Mouse (Mus musculus) adrenal gland, adult 18-20 months (tissue): Measurements from ENCODE around the gene Fam117a. TPM values are rescaled to one million over a fixed set of nuclear protein-coding genes. Genes with fewer than 3 reads are reported as not detected.

Source experiments
- DNase-seq, 2 experiments: peaks; one replicate each; pipeline ENCODE4 v3.0.0; 2021 to 2022; ENCODE audit warnings: low spot score in 2 of 2
- total RNA-seq, 2 experiments: library from RNA; stranded (reverse); gene quantifications; 1 replicate in 1 of 2; 2 replicates in 1 of 2; pipeline ENCODE4 v1.2.3; 2021

Gene Fam117a
- total RNA-seq, 2 experiments from 2014 or later, result 11.7 to 21.8 TPM

DNA sequence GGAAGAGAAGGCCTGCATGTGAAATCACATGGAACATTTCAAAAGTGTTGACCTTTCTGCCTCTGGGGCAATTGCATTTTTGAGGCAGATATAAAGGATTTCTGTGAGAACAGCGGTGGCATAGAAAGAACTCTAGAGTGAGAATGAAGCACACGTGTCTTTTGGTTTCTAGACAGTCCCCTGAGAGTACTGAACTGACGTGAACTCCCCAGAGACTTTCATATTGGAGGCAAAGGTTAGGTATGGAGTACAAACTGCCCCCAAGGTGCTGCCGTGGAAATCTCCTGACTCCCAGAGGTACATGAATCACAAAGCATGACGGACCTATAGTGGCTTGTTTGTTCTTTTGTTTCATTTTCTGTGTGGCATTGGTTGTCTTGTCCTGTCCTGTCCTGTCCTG lies 8.2 kb upstream of the Fam117a start:
- DNase-seq, result no peak

DNA sequence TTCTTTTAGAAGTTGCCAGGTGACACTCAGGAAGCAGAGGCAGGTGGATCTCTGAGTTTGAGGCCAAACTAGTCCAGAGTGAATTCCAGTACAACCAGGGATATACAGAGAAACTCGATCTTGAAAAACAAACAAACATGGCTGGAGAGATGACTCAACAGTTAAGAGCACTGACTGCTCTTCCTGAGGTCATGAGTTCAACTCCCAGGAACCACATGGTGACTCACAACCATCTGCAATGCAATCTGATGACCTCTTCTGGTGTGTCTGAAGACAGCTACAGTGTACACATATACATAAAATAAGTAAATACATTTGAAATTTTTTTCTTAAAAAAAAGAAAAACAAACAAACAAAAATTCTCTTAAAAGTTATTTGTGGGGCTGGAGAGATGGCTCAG lies 6.2 kb upstream of the Fam117a start:
- no peak for DNase-seq

DNA sequence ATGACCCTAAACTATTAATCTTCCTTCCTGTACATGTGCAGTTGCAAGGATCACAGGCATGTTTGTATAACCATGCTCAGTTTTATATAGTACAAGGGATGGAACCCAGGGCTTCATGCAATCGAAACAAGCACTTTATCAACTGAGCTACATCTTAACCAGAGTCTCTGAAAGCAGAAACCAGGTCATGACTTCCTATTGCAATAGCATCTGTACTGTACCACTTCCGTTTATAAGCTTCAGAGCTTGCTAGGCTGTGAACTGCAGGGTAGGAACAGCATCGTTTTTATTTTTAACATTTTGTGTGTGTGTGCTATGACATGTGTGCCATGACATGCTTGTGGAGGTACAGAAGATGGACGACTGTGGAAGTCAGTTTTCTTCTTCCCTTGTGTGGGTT lies 3.6 kb upstream of the Fam117a start:
- DNase-seq, result no peak

DNA sequence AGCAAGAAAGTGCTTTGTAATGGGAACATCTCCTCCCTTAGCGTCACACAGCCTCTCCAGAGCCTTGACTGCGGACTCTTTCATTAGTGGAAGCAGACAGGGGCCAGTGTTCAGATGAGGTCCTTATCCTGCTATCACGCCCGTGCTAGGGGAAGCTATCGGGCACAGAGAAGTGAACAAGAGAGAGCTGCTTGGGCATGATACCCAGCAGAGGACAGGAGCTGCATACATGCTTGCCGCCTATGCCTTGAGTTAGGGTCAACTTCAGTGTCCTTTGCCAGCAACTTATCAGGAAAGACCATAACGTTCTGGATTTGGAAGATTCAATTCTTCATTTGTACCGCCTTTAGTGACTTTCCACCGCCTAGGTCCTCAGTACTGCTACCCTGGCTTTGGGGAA lies 3.0 kb upstream of the Fam117a start:
- DNase-seq, result no peak

DNA sequence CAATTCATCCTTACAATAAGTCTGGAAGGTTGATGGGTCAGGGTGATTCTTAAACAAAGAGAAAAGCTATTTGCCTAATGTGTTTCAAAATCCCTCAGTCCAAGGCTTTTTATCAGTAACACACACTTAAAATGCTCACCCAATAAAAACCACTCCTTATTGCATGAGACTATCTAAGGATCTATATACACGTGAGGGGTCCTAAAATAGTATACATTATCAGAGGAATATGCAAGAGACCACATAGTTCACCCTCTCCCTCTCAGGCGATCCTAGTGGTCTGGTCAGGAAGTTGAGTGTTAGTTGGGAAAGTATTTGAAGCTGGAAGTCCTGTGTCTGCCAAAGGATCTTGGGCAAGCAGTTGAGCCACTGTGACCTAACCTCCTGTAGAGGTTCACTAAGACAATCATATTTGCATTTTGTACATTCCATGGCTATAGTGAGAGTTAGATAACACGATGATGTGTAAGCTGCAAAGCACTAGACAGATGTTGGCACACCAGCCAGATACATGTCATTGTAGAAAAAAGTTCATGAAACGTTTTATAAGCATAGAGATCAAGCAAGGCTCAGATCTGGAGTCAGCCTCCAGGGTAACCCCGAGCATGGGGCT lies 2.3 kb upstream of the Fam117a start:
- no peak for DNase-seq

DNA sequence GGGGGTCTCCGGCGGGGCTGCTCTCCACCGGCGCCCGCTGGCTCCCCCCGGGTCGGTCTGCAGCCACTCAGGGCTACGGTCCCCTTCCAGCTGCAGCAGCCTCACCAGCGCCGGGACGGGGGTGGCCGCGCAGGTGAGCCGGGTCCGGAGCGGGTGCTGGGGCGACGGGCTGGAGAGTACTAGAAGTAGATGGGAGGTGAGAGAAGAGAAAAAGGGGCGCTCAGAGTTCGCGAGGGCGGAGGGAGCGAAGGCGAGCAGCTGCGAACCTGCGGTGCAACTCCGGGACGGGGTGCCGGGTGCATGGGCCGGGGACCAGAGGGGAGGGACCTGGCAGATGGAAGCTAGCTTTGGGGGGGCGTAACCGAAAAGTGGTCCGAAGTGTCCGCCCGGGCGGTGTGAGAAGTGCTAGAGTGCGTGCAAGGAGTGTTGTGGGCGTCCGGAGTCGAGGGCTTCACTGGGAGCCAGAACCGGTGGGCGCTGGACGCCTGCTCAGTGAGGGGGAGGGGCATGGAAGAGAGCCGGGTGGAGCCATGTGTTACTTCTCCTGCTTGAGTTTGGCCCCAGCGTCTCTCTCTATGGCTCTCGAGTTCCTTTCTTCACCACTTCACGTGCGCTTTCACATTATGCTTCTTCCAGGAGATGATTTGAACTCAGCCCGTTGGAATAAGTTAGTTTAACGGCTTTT lies 453 bp downstream of the Fam117a start:
- peak; percentile 51 to 52 for DNase-seq

DNA sequence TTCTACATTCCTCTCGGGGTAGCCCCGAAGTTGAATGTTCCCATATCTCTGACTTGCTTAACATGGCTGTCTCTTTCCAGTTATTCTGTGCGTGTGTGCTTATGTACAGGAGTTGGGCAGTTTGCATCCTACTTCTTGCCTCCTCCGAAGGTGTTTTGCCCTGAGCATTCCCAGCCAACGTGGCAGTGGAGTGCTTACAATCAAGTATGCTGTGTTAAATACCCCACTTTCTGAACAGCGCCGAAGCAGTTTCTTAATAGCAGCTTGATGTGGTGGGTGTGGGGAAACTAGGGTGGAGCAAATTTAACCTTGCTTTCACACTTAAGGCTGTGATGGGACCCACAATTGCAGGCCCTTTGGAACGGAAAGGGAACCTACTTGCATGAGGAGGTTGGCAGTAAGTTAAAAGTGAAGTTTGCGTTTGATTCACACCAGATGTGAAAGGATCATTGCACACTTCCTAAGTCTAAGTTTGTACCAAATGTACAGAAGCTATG lies 1.1 kb downstream of the Fam117a start:
- no peak for DNase-seq

DNA sequence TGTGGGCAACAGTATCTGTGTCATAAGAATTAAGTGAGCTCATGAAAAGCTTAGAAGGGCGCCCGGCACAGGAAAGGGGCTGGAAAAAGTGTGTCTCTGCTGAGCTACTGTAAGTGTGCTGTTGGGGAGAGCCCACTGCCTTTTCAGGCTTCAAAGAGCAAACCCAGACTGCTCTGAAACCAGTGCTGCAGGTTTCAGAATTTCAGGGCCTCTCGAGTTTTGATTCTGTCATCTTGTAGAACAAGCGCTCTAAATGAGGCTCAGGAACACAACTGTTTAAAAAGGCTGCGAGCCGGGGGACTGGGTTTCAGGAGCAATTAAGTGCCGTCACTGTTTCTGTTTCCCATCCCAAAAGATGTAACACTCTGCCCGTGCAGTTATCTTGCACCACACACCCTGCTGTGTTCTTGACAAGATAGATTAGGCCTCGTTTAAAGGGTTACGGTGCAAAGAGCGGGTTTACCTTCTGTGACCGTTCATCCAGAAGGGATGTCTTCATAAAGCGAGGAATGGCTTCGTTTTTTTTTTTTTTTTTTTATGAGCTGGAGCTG lies 2.7 kb downstream of the Fam117a start:
- DNase-seq, result no peak

DNA sequence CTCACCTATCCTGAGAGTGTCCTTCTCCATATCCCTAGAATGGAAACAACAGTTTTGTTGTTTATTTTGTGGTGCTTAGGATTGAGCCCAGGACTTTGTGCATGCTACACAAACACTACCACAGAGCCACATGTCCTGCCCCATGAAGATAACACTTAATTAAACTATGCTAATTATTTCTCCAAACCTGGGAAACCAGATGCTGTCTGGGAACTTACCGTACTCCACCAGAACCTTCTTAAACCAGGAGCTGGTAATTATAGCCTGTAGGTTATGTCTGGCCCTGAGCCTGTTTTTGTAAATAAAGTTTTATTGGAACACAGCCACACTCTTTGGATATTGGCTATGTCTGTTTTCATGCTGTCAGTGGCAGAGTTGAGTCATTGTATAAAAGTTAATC lies 3.4 kb downstream of the Fam117a start:
- no peak for DNase-seq

DNA sequence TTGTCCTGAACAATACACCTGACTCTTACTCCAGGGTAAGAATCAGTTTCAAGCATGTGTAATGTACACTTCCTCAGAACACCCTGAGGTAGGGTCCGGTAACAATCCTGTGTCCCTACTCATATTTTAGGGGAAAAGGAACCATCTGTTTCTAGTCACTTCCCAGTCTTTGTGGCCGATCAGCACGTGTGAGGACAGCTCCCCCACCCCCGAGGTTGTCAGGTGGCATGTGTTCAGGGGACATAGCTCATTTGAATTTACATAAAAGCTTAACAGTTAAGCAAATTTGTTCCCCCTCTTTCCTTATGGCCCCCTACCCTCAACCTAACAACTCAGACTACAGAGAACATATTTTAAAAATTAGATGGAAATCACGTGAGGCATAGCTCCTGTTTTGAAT lies 3.8 kb downstream of the Fam117a start:
- DNase-seq, result no peak

DNA sequence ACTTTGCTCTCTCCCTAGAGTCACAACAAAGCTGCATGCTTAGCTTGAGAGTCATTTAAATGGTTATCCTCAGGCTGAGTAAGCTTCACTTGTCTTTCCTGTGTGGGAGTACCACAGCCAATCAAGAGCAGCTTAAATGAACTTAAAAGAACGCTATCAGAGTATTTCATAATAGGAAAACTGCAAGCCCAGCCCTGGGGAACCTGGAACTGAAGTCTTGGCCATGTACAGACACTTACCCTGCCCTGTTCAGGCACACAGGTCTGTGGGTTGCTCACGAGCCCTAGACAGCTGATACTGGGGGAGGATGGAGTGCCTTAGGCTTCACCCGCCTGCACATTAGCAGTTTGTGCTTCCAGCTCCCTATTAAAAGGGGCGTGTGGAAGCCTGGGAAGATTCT lies 6.4 kb downstream of the Fam117a start:
- no peak for DNase-seq

DNA sequence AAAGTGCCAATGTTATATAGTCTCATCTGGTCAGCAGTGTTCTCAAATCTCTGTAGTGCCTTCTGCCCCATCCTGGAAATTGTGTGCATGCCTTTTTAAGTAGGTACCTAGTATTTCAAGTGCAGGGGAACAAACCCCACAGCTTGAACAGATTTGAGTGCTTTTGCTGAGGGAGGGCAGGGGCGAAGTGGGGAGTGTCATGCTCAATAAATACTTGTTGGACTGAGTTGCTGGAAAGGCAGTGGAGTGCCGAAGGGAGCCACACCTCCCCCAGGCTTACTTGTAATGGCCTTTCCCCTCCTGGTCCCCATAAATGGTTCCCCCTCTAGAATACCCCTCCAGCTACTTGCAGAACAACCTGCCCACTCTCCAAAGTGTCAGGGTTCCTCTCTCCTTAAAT lies 7.4 kb downstream of the Fam117a start:
- DNase-seq, result no peak

DNA sequence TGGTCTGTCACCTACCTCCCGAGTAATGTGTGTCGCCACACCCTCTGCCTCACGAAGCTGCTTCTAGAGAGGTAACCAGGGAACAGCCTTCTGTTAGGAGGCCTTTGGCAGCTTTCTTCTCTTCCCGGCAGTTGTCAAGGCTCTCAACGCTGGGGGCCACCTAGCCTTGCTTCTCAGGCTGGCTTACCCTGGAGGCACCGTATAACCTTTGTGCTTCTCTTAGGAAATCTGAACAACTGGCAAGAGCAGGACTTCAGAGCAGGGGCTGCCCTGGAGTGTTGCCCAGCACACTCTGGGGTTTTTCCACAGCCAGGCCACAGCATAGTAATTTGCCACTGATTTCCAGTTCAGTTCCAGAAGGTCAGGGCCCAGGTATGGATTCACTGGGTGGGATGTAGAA lies 13.5 kb downstream of the Fam117a start:
- DNase-seq, result no peak

DNA sequence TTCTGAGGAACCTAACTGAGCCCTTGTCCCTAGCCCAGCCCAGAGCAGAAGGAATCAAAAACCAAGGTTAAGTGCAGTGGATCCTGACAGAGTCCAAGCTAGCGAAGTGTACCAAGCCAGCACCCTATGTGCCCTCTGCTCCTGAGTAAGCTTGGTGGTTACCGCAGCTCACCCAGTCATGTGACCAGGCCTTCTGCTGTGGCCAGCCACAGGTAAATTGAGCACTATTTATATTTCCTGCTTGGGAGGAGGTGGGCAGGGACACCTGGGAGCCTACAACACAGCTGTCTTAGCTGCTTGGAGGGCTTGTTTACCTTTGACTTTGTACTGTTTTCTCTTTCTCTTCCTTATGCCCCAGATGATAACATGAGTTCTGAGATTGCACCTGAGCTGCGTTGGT lies 14.1 kb downstream of the Fam117a start:
- no peak for DNase-seq

DNA sequence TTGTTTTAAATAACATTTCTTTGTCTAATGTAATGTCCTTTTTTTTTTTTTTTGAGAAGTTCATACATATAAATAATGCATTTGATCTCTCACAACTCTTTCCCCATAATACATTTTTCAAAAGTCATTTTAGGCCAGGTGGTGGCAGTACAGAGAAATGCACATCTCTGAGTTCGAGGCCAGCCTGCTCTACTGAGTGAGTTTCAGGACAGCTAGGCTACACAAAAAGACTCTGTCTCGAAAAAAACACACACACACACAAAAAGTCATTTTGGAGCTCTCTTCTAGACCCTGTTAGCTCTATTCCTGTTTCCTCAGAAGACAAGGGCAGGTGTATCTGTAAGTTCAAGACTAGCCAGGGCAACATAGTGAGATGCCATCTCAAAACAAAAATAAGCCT lies 15.9 kb downstream of the Fam117a start:
- no peak for DNase-seq

DNA sequence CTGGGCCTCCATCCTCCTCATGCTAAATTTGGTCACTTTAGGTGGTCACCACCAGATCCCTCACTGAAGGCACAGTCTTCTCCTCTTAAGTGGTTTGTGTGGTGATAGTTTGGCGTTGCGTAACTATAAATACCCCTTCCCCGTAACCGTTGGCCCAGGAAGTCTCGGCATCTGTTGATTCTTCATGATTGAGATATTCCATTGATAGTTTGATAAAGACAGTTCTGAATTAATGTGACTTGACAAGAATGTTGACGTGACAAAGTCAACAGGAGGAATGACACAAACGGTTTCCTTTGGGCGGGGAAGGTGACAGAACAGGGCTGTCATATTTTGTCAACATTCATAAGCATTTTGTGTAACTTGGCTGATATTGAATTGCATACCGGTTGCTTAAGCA lies 16.4 kb downstream of the Fam117a start:
- no peak for DNase-seq

DNA sequence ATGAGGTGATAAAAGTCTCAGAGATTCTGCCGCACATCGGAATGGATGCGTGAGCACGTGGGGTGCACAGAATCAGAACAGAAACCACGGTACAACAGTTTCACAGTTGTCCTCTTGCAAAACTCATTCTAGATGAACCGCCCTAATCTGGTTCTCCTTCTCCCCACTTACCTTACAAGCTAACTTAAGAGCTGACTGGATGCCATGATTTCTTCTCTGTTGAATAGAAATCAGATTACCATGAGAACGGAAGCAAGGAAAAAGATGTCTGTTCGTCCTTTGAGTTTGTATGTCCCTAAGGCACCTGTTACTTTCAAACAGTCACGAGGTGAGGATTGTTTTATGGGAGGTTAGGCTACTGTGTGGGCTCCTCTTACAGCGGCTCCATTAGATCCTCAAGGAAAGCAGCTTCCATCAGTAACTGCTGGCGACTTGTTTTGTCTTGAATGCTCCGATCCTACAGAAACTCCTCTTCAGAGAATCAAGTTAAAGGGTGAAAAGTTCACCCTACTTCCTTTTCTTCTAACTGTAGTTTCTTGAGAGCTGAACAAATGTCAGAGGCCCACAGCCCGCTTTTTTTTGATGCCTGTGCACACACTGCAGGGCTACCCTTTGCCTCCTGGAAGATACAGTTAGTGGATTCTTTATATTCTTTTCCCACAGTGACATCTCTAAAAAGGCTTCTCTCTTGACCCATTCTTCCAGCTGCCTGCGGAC lies 17.6 kb downstream of the Fam117a start:
- no peak for DNase-seq

DNA sequence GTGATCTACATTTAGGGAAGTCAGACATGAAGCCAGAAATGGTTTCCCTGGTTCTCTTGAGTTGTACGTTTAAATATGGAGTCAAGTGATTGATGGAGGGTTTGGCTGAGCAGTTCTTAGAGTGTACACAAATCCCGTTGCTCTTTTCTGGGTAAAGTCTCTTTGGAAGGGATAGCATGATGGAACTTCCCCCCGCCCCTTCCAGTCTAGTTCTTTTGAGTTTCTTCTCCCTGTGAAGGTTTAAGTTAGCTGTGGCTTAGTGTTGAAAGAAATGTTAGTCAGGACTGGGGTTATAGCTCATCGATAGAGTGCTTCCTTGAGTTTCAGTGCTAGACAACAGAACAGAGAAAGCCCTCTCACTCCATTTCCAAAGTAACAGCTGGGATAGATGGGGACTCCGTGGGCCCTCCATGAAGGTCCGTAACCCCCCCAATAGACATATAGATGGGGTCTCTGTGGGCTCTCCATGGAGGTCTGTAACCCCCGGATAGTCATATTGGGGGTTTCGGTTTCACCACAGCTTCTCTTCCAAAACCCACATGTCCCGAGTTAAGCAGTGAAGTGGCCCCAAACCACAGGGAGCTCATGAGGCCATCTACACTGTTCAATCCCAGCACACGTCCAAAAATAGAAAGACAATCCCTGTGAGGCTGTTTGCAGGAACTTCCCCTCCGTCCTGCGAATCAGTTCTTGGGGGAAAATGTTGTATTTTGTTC lies 18.3 kb downstream of the Fam117a start:
- DNase-seq, result no peak

DNA sequence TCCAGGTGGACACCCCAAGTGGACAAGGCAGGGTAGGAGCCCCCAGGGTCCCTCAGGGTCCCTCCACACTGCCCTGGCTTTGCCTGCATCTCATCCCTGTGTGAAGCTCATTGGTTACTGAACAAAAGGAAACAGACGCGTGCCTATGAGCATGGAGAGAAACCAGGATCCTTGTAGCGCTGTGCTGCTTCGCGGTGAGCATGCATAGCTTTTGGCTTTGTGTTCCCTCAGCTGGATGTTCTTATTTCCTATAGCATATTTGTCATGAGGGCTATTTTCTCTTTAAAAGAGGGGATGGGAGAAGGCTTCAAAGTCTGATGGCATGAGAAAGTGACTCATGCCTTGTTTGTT lies 18.8 kb downstream of the Fam117a start:
- no peak for DNase-seq

DNA sequence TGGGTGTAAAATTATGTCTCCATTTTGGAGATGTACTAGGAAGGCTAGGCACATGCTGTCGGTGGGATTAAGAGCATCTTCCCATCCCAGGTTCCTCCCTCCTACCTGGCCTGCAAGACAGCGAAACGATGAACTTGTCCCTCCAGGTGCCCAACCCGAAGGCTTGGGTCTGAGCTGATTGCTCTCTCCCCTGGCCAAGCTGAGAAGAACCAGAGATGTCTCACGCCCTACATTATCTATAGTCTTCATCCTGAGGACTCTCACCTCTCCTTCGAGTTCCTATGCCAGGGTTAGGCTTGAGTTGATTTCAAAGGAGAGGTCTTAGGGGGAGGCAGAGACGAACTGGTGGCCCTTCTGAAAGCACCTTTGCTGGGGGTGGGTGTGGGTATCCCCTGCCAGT lies 19.2 kb downstream of the Fam117a start:
- no peak for DNase-seq

DNA sequence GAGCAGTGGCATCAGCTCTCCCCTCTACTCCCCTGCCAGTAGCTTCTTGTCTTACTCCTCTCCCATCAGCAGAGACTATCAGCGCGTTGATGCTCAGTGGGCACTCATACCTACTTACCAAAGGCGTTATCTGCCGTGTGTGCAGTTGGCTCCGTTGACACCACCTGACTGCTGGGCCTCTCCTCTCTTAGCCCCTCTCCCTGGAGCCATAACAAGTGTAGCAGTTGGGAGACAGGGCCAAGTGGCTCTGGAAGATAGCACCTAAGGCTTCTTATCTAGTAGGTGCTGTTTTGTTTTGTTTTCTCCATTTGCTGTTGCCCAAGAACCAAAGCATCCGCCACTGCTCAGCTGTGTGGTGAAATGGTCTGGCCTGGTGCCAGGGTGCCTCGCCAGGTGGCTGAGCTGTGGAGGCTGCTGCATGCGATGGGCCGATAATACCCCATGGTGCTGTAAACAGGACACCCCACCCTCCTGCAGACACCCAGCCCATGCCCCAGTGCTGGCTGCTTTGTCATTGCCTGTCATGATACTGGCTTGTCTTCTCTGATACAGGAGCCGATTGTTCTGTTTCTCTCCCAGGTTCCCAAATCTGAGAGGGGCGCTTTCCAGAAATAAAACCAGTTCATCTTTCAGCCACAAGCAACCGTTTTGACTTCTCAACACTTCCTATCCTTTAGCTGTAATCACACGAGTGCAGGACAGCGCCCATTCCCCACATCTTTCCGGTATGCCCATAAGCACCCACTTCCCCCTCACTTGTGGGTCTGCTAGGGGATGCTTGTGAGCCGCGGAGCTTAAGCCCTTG lies 19.9 kb downstream of the Fam117a start:
- peak; percentile 18 to 43 for DNase-seq
